Mouse (Mus musculus): ENCODE data around the gene Dcaf4. TPM values are rescaled to one million over a fixed set of nuclear protein-coding genes. Genes with fewer than 3 reads are reported as not detected.
A peak's percentile ranks its signal among the peaks of the same experiment; 100 is the strongest.

Gene Dcaf4
- polyA plus RNA-seq, 1 experiment from 2014 or later: 29.3 TPM

DNA sequence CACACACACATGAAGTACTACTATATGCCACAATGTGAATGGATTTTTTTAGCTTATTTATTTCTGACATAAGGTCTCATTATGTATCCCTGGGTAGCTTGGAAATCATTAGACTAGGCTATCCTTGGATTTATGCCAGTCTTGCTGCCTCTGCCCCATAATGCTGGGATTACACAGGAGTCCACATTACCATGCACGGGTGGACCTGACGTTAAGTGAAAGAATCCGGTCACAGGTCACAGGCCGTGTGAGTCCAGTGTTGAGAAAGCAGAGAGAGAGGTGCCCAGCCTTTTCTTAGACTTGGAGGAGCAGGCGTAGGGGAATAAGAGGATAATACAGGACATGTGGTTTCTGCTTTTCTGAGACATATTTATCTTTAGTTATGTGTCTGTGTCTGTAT is 21.0 kb upstream of the Dcaf4 start:
- no peaks in the 10 kb centered on the region for H3K9me3 ChIP-seq (replicated peaks)
- peaks cover 19% of the 10 kb centered on the region for H3K4me1 ChIP-seq
- DNase-seq (ENCODE audit: low spot score): no peak
- peaks cover 8% of the 10 kb centered on the region; the same call in 1 of the 2 replicates for H3K27me3 ChIP-seq (ENCODE audit: low read depth, poor library complexity, severe bottlenecking)
- no peaks in the 10 kb centered on the region for H3K36me3 ChIP-seq
- no peak overlapping the region for H3K27ac ChIP-seq
- WGBS: 90% methylated on average over 5 of the region's 5 CpGs
- no peak overlapping the region for H3K4me3 ChIP-seq

DNA sequence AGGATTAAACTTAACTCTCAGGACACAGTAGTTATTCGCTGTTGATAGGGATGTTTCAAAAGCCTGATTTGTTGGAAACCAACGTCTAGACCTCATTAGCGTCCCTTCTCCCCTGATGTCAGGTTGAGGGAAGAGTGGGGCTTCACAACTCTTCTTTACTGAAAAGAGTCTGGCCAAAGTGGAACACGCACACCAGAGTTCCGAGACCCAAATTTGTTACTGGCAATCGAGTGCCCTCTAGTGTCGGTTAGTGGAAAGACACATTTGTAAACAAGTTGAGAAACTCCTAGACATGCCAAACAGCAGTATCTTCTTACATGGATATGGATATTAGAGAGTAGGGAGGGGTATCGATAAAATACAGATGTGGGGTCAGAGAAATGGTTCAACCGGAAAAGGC is 18.1 kb upstream of the Dcaf4 start:
- Histone ChIP-seq H3K27ac (no peak overlapping the region), H3K4me3 (no peak overlapping the region), H3K27me3 (ENCODE audit: low read depth, poor library complexity, severe bottlenecking) (peaks cover 6% of the 10 kb centered on the region; the same call in 1 of the 2 replicates), H3K9me3 (replicated peaks) (no peaks in the 10 kb centered on the region), H3K36me3 (no peaks in the 10 kb centered on the region), H3K4me1 (peaks cover 8% of the 10 kb centered on the region)
- WGBS: 6% methylated on average over 9 of the region's 9 CpGs
- peak; percentile 59 for DNase-seq (ENCODE audit: low spot score)

DNA sequence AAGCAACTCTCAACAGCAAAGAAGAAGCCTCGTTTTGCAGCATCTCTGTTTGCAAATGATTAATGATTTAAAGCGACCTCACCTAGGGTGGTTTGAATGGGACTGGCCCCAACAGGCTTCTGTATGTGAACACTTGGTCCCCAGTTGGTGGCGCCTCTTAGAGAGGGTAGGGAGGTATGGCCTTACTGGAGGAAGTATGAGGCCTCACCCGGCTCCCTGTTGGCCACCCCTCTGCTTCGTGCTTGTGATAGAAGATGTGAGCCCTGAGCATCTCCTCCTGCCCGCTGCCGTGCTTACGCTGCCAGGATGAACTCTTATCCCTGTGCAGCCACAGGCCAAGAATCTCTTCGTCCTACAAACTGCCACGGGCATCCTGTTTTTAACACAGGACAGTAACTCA is 13.7 kb upstream of the Dcaf4 start:
- Histone ChIP-seq H3K9me3 (replicated peaks) (no peaks in the 10 kb centered on the region), H3K36me3 (no peaks in the 10 kb centered on the region), H3K27ac (no peak overlapping the region), H3K27me3 (ENCODE audit: low read depth, poor library complexity, severe bottlenecking) (peaks cover 5% of the 10 kb centered on the region; the same call in 1 of the 2 replicates), H3K4me1 (no peaks in the 10 kb centered on the region), H3K4me3 (no peak overlapping the region)
- WGBS: 81% methylated on average over 10 of the region's 10 CpGs
- DNase-seq (ENCODE audit: low spot score): no peak

DNA sequence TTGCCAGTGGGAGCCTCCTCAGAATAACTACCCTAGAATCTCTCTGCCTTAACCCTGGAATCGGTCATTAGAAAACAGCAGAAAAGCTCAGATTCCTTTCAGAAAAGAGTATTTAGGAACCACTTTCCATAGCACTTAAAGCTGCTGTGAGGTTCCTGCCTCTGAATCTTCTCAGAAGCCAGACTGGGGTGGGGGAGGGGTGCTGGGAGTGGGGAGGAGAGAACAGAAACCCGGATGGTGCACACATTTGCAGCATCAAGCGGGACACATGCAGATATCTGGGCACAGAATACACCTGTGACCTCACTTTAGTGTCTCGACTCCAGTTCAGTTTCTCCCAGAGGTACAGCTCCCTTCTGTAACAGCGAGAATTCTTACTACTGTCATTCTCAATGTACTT is 9.7 kb upstream of the Dcaf4 start:
- DNase-seq (ENCODE audit: low spot score): no peak
- peaks cover 21% of the 10 kb centered on the region for H3K4me1 ChIP-seq
- no peak overlapping the region for H3K4me3 ChIP-seq
- H3K27ac ChIP-seq: no peak overlapping the region
- H3K36me3 ChIP-seq: no peaks in the 10 kb centered on the region
- H3K9me3 ChIP-seq (replicated peaks): no peaks in the 10 kb centered on the region
- 86% methylated on average over 5 of the region's 5 CpGs for WGBS
- no peaks in the 10 kb centered on the region for H3K27me3 ChIP-seq (ENCODE audit: low read depth, poor library complexity, severe bottlenecking)

DNA sequence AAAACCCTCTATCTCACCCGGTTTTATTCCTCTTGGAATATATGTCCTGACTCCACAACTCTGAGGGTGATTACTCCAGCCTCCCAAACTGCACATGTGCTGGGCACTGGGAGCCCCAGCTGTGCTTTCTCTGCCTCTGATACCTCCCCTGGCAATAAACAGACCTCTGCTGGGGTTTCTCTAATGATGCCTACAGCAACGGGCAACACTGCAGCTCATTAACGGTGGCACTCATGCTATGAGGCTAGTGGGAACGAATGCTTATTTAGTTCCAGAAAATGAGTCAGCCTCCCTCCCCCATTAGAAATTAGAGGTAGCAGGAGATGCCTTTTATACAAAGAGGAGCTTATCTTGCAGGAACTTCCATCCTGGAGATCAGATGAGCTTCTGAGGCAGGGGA is 7.5 kb upstream of the Dcaf4 start:
- no peaks in the 10 kb centered on the region for H3K27me3 ChIP-seq (ENCODE audit: low read depth, poor library complexity, severe bottlenecking)
- H3K9me3 ChIP-seq (replicated peaks): no peaks in the 10 kb centered on the region
- H3K27ac ChIP-seq: no peak overlapping the region; the same call in 1 of the 2 replicates
- 0 out of 2 replicates have a peak overlapping the region, but pooled peaks have one; percentile 5 for H3K4me3 ChIP-seq
- WGBS: 30% methylated on average over 4 of the region's 4 CpGs
- peaks cover 28% of the 10 kb centered on the region for H3K4me1 ChIP-seq
- no peak for DNase-seq (ENCODE audit: low spot score)
- H3K36me3 ChIP-seq: no peaks in the 10 kb centered on the region

DNA sequence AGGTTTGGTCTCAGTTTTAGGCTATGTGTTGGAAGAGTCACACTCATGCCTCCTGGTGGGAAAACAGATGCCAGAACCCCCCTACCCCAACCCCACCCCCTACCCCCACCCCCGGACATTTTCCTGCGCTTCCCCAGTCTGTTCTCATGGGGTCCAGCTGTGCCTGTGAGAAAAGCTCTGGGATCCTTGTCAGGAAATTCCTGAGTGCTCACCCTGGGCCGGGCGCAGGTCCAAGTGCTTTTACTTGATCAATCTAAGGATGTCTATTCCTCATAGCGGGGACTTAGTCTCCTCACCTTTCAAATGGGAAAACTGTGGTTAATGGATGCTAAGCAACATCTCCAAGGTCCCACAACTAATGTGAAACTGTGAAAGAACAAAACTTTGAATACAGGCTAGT is 7.1 kb upstream of the Dcaf4 start:
- H3K27me3 ChIP-seq (ENCODE audit: low read depth, poor library complexity, severe bottlenecking): no peaks in the 10 kb centered on the region
- H3K9me3 ChIP-seq (replicated peaks): no peaks in the 10 kb centered on the region
- H3K27ac ChIP-seq: no peak overlapping the region; the same call in 1 of the 2 replicates
- DNase-seq (ENCODE audit: low spot score): no peak
- H3K4me3 ChIP-seq: 0 out of 2 replicates have a peak overlapping the region, but pooled peaks have one; percentile 5
- no peaks in the 10 kb centered on the region for H3K36me3 ChIP-seq
- peaks cover 28% of the 10 kb centered on the region for H3K4me1 ChIP-seq
- WGBS: 41% methylated on average over 5 of the region's 5 CpGs

DNA sequence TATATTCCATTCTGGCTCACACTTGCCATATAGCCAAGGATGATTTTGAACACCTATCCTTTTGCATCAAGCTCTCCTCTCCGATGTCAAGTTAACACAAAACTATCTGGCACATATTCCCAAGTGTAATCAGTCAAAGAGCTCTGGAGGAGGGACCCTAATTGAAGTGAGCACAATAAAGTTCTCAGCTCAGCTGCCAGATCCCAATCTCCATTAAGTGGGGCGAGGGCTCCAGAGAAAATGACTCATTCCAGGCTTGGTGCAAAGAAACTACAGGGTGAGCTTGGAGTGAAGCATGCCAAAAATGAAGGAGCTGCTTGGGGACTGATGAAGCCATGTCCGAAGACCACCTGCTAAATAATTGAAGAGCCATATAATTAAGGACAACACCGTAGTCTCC is 6.0 kb upstream of the Dcaf4 start:
- H3K4me3 ChIP-seq: no peak overlapping the region
- H3K27me3 ChIP-seq (ENCODE audit: low read depth, poor library complexity, severe bottlenecking): no peaks in the 10 kb centered on the region
- no peaks in the 10 kb centered on the region for H3K9me3 ChIP-seq (replicated peaks)
- H3K27ac ChIP-seq: no peak overlapping the region
- peaks cover 28% of the 10 kb centered on the region for H3K4me1 ChIP-seq
- H3K36me3 ChIP-seq: no peaks in the 10 kb centered on the region
- DNase-seq (ENCODE audit: low spot score): no peak
- 78% methylated on average over 4 of the region's 4 CpGs for WGBS

DNA sequence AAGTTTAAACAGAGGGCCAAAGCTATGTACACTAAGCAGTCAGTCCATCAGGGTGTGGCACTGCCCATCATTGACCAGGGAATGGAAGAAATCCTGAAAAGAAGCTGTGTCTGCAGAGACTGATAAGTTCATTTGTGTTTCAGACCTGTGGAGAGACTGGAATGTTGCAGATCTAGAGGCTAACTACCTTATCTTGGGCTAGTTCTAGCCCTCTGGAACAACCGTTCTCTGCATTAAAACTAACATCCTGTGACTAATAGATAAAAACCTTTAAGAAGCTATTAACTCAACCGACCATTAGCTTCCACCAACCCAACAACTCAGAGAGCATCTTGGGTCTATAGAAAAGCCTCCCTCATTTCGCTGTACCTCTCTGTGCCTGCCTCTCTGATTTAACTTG is 2.7 kb upstream of the Dcaf4 start:
- H3K4me3 ChIP-seq: no peak overlapping the region
- no peaks in the 10 kb centered on the region for H3K9me3 ChIP-seq (replicated peaks)
- 81% methylated on average over 3 of the region's 3 CpGs for WGBS
- H3K36me3 ChIP-seq: no peaks in the 10 kb centered on the region
- H3K27me3 ChIP-seq (ENCODE audit: low read depth, poor library complexity, severe bottlenecking): no peaks in the 10 kb centered on the region
- peaks cover 43% of the 10 kb centered on the region for H3K4me1 ChIP-seq
- no peak for DNase-seq (ENCODE audit: low spot score)
- H3K27ac ChIP-seq: no peak overlapping the region

DNA sequence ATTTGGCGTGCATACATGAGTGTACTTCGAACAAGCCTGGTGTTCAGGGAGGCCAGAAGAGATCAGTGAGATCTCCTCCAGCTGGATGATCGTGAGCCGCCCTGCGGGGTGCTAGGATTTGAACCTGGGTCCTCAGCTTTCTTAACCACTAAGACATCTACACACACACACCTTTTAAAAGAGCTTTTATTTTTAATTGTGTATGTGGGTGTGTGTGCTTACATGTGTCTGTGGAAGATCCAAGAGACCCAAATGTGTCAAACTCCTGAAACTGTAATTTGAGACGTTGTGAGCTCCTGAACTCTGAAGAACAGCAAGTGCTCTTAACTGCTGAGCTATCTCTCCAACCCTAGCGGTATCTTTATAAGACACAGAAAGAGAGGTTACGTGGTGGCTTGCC is 817 bp downstream of the Dcaf4 start:
- Histone ChIP-seq H3K4me1 (peaks cover 39% of the 10 kb centered on the region), H3K4me3 (peak overlapping the region; percentile 80), H3K9me3 (replicated peaks) (no peaks in the 10 kb centered on the region), H3K36me3 (no peaks in the 10 kb centered on the region), H3K27me3 (ENCODE audit: low read depth, poor library complexity, severe bottlenecking) (no peaks in the 10 kb centered on the region), H3K27ac (no peak overlapping the region)
- 46% methylated on average over 8 of the region's 8 CpGs for WGBS
- DNase-seq (ENCODE audit: low spot score): no peak

DNA sequence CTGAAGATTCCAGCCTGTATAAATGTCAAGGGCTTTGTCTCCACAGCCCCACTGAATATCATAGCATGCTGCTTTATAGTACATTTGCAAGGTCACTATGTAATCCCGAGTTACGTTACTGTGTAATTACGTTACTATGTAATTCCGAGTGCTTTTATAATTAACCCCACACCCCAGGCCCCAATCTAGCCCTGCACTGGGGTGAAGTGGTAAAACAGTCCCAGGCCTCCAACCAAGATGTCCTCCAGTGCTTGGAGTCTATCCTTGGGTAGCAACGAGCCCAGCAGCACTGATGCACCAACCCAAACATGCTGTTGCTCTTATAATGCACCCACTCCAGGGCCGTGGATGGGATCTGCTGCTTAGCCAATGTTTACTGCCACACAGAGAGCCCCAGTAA is 2.8 kb downstream of the Dcaf4 start:
- no peaks in the 10 kb centered on the region for H3K9me3 ChIP-seq (replicated peaks)
- no peak overlapping the region for H3K27ac ChIP-seq
- no peak for DNase-seq (ENCODE audit: low spot score)
- WGBS: 89% methylated on average over 6 of the region's 6 CpGs
- peaks cover 3% of the 10 kb centered on the region; the same call in 1 of the 2 replicates for H3K36me3 ChIP-seq
- no peaks in the 10 kb centered on the region for H3K27me3 ChIP-seq (ENCODE audit: low read depth, poor library complexity, severe bottlenecking)
- H3K4me1 ChIP-seq: peaks cover 47% of the 10 kb centered on the region
- no peak overlapping the region for H3K4me3 ChIP-seq

DNA sequence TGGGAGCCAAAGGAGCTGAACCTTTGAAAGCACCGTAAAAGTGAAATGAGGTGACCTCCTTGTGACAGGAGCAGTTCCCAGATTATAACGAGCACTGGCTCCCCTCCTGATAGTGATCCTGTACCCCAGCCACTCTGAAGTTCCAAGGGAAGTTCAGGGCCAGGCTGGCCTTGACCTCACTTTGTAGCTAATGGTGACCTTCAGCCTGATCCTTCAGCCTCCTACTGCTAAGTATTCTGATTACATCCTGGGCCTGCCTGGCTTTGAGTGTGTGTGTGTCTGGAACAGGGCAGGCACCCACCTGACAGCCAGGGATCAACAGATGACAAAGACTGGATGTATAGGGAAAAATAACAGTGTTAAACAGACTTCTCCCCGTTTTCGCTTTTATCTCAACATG is 3.6 kb downstream of the Dcaf4 start:
- Histone ChIP-seq H3K36me3 (peaks cover 5% of the 10 kb centered on the region), H3K9me3 (replicated peaks) (no peaks in the 10 kb centered on the region), H3K27me3 (ENCODE audit: low read depth, poor library complexity, severe bottlenecking) (no peaks in the 10 kb centered on the region), H3K4me3 (no peak overlapping the region), H3K4me1 (peaks cover 52% of the 10 kb centered on the region), H3K27ac (no peak overlapping the region)
- WGBS: 58% methylated on average over 4 of the region's 4 CpGs
- DNase-seq (ENCODE audit: low spot score): no peak

DNA sequence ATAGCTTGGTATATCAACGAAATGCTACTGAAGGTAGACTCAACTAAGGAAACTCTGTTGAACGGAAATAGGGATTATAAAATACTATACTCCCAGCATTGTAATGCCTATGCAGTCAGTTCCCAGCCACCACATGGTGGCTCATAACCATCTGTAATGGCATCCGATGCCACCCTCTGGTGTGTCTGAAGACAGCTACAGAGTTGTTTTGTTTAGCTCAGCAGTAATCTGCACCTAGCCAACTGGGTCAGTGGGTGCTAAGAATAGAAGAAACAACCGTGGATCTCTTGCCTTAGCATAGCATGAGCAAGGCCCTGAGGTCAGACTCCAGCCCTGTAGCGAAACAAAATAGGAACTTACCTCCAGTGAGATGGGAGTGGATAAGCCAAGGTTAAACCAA is 4.1 kb downstream of the Dcaf4 start:
- no peak for DNase-seq (ENCODE audit: low spot score)
- peaks cover 52% of the 10 kb centered on the region for H3K4me1 ChIP-seq
- H3K9me3 ChIP-seq (replicated peaks): no peaks in the 10 kb centered on the region
- H3K36me3 ChIP-seq: peaks cover 8% of the 10 kb centered on the region
- no peaks in the 10 kb centered on the region for H3K27me3 ChIP-seq (ENCODE audit: low read depth, poor library complexity, severe bottlenecking)
- whole genome bisulfite sequencing: 83% methylated on average over 5 of the region's 5 CpGs
- no peak overlapping the region for H3K27ac ChIP-seq
- H3K4me3 ChIP-seq: no peak overlapping the region

DNA sequence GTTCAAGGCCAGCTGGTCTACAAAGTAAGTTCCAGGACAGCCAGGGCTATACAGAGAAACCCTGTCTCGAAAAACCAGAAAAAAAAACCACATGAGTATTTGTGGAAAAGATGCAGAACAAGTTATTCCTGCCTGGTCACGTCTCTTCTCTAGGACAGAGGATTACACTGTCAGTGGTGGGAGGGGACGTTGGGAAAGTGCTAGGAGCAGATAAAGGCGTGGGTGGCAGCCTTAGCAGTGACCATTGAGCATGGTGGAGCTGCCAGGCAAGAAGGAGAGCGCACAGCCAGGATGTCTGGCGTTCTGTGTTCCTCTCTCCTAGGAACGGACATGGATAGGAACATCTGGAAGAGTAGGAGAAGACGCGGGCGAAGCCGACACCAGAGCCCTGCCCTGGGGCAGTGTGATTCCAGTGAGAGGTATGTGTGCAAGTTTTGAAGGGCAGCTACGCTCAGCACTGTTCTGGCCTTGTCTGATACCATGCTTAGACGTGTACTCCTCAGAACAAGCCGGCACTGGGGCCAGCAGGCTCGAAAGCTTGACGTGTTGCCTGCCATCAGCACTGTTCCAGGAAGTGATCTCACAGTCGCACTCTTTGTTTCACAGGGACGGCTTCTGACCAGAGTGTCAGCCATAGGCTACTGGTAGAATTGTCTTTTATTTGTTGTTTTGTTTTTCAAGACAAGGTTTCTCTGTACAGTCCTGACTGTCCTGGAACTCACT is 5.7 kb downstream of the Dcaf4 start:
- DNase-seq (ENCODE audit: low spot score): no peak
- peaks cover 38% of the 10 kb centered on the region for H3K4me1 ChIP-seq
- no peaks in the 10 kb centered on the region for H3K9me3 ChIP-seq (replicated peaks)
- H3K36me3 ChIP-seq: peaks cover 16% of the 10 kb centered on the region
- peak overlapping the region; percentile 30; the same call in 1 of the 2 replicates for H3K27ac ChIP-seq
- no peaks in the 10 kb centered on the region for H3K27me3 ChIP-seq (ENCODE audit: low read depth, poor library complexity, severe bottlenecking)
- H3K4me3 ChIP-seq: no peak overlapping the region
- WGBS: 77% methylated on average over 18 of the region's 18 CpGs

DNA sequence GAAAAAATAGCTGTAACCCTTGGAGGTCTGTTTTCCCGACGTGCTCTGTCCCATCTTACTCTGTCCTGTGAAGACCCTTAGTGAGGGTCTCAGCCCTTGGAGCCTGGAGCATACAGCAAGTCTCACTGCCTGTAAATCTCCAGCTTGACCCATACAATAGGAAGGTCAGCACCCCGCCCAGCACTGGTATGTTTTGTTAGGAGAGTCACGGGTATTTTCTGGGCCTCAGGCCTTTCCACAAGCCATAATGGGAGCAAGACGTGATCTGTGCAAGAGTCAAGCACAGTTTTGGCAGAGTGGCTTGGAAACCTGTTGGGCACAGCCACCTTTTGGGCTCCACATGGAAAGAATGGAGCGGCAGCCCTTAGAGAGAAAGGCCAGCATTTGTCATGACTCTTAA is 7.5 kb downstream of the Dcaf4 start:
- DNase-seq (ENCODE audit: low spot score): no peak
- 45% methylated on average over 6 of the region's 6 CpGs for WGBS
- no peaks in the 10 kb centered on the region for H3K27me3 ChIP-seq (ENCODE audit: low read depth, poor library complexity, severe bottlenecking)
- peaks cover 31% of the 10 kb centered on the region for H3K36me3 ChIP-seq
- H3K4me3 ChIP-seq: no peak overlapping the region
- H3K9me3 ChIP-seq (replicated peaks): no peaks in the 10 kb centered on the region
- H3K27ac ChIP-seq: no peak overlapping the region
- peaks cover 32% of the 10 kb centered on the region for H3K4me1 ChIP-seq

All from limb, embryonic 10.5 days (tissue).